Mouse (Mus musculus) small intestine, adult 2 months (tissue): ENCODE measurements at regions not wholly inside any gene's neighbourhood (a gene's known extent, or its start where the extent isn't known, plus 50 kb on each side); places are given as distances from the start of the nearest gene placed in this dataset.

ENCODE experiments used
- CTCF ChIP-seq: fragments of 200-500 bp; IDR thresholded peaks from 2 replicates; pipeline ENCODE4 v1.5.1; 2012; ENCODE audit warnings: low read depth, mild to moderate bottlenecking, control low read depth, inconsistent platforms, low read length, moderate library complexity, mixed read lengths; ENCODE audit not compliant: insufficient replicate concordance, insufficient read length; ENCODE audit errors: extremely low read depth
- POLR2A ChIP-seq: fragments of 200-500 bp; IDR thresholded peaks from 2 replicates; pipeline ENCODE4 v1.6.1; 2012; ENCODE audit warnings: low read depth, mild to moderate bottlenecking, control low read depth, inconsistent platforms, low read length, moderate library complexity

- TF ChIP-seq CTCF: no peak
- no peak for TF ChIP-seq POLR2A
Measured at GRCm38 (mm10) chr10:87742766-87743165, 115.3 kb upstream of the Igf1 start.
